Mouse (Mus musculus) kidney, embryonic 16.5 days (tissue): ENCODE results near the gene Tmbim7. TPM values are rescaled to one million over a fixed set of nuclear protein-coding genes. Genes with fewer than 3 reads are reported as not detected.
A peak's percentile ranks its signal among the peaks of the same experiment; 100 is the strongest.
"Not testable (repeated sequence)": the region's sequence is repeated elsewhere in the genome, so short reads cannot be mapped to it uniquely, and the experiment has no call there.

Experiments
- ATAC-seq: fragments of 200-750 bp; cut with Nextera tagmentation; 2 replicates; pipeline ENCODE4 v1.8.0; 2017; ENCODE audit warnings: moderate TSS enrichment; ENCODE audit not compliant: low FRiP score, low TSS enrichment
- H3K27ac ChIP-seq: fragments of 300-500 bp; sonication (generic); 2 replicates; pipeline ENCODE4 v1.5.1; 2014; ENCODE audit warnings: low read length
- H3K27me3 ChIP-seq: fragments of 300-500 bp; sonication (generic); 2 replicates; pipeline ENCODE4 v1.6.1; 2014; ENCODE audit warnings: low read length, control low read depth, mixed read lengths; ENCODE audit not compliant: insufficient read depth
- H3K36me3 ChIP-seq: fragments of 300-500 bp; sonication (generic); 2 replicates; pipeline ENCODE4 v1.6.1; 2014; ENCODE audit warnings: low read length, control low read depth, mixed read lengths; ENCODE audit not compliant: insufficient read depth
- H3K4me1 ChIP-seq: fragments of 300-500 bp; sonication (generic); 2 replicates; pipeline ENCODE4 v1.6.1; 2014; ENCODE audit warnings: low read length, control low read depth, mixed read lengths; ENCODE audit not compliant: insufficient read depth
- H3K4me2 ChIP-seq: fragments of 300-500 bp; sonication (generic); replicated peaks from 2 replicates; pipeline ENCODE4 v1.6.1; 2014; ENCODE audit warnings: low read depth, low read length
- H3K4me3 ChIP-seq: fragments of 300-500 bp; sonication (generic); 2 replicates; pipeline ENCODE4 v1.5.1; 2014; ENCODE audit warnings: mild to moderate bottlenecking, low read length
- H3K9ac ChIP-seq: fragments of 300-500 bp; sonication (generic); replicated peaks from 2 replicates; pipeline ENCODE4 v1.6.1; 2014; ENCODE audit warnings: low read length
- H3K9me3 ChIP-seq: fragments of 300-500 bp; sonication (generic); 2 replicates; pipeline ENCODE4 v1.6.1; 2016; ENCODE audit warnings: low read length, control low read depth
- WGBS: fragments of 180-500 bp; shearing (Covaris S2); extraction: QIAGEN DNeasy Blood & Tissue Kit; methylation state at CpG from one replicate; pipeline ENCODE4 v1.1.7; 2014; 5-methylcytosine and 5-hydroxymethylcytosine counted together
- polyA plus RNA-seq: library from polyadenylated mRNA; unstranded; fragments of >200 nt; fragmentation: Nextera tagmentation; extraction: Ambion mirVana; gene quantifications from 2 replicates; pipeline ENCODE4 v1.2.1, GENCODE M21; 2015

The Tmbim7 gene
- polyA plus RNA-seq, 1 experiment from 2014 or later, result not detected

- not testable (repeated sequence) for H3K27ac ChIP-seq, H3K27me3 ChIP-seq, H3K4me1 ChIP-seq, H3K9ac ChIP-seq, H3K4me2 ChIP-seq, ATAC-seq, H3K9me3 ChIP-seq, H3K4me3 ChIP-seq, H3K36me3 ChIP-seq
- WGBS, result 90% methylated on average over 14 of the region's 25 CpGs
Observed at GRCm38 (mm10) chr5:3652903-3653575, 2.1 kb downstream of the Tmbim7 start.

DNA sequence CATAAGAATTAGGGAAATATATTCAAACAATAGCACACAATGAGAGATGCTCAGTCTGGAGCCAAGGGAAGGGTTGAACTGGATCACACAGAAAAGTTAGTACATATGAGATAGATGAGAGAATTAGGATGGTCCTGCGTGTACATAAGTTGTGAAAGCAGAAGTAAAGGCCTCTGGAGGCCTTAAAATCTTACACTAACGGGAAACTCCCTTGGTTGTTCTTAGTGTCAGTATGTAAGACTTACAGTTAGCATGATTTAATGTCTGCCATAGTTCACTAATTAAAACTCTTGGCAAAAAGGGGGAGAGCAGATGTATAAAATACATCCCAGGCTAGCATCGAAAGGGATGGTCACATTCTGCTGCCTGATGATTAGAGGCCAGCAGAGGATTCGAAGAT is 2.8 kb downstream of the Tmbim7 start:
- H3K4me2 ChIP-seq, result no peak overlapping the region
- 80% methylated on average over 4 of the region's 4 CpGs for WGBS
- ATAC-seq, result no peak
- H3K27ac ChIP-seq, result no peak overlapping the region
- H3K9ac ChIP-seq, result no peak overlapping the region
- no peaks in the 10 kb centered on the region for H3K36me3 ChIP-seq
- no peaks in the 10 kb centered on the region for H3K27me3 ChIP-seq
- no peaks in the 10 kb centered on the region for H3K9me3 ChIP-seq
- H3K4me1 ChIP-seq, result no peaks in the 10 kb centered on the region
- no peak overlapping the region for H3K4me3 ChIP-seq

- whole genome bisulfite sequencing, result 78% methylated on average over 5 of the region's 5 CpGs
- H3K27me3 ChIP-seq, result no peaks in the 10 kb centered on the region
- H3K4me3 ChIP-seq, result no peak within 1 kb of the TSS
- H3K9me3 ChIP-seq, result no peaks in the 10 kb centered on the region
- H3K36me3 ChIP-seq, result no peaks in the 10 kb centered on the region
- no peak within 1 kb of the TSS for H3K4me2 ChIP-seq
- H3K27ac ChIP-seq, result no peak within 1 kb of the TSS
- H3K9ac ChIP-seq, result no peak within 1 kb of the TSS
- H3K4me1 ChIP-seq, result no peaks in the 10 kb centered on the region
- ATAC-seq, result no peak
Observed at GRCm38 (mm10) chr5:3657085-3657484, 6.1 kb downstream of the Tmbim7 start, which contains the start of gene Gatad1. Gene Gatad1 (minus strand): TSS chr5:3657185.

GRCm38 (mm10) chr5:3665225-3665624 is 14.2 kb downstream of the Tmbim7 start:
- no peaks in the 10 kb centered on the region for H3K36me3 ChIP-seq
- no peaks in the 10 kb centered on the region for H3K27me3 ChIP-seq
- no peak overlapping the region for H3K4me3 ChIP-seq
- no peak overlapping the region for H3K27ac ChIP-seq
- WGBS, result 98% methylated on average over 2 of the region's 2 CpGs
- H3K4me2 ChIP-seq, result no peak overlapping the region
- H3K9ac ChIP-seq, result no peak overlapping the region
- no peaks in the 10 kb centered on the region for H3K4me1 ChIP-seq
- no peaks in the 10 kb centered on the region for H3K9me3 ChIP-seq
- ATAC-seq, result no peak

GRCm38 (mm10) chr5:3666585-3666984 is 15.6 kb downstream of the Tmbim7 start:
- H3K4me1 ChIP-seq, result no peaks in the 10 kb centered on the region
- WGBS, result 86% methylated on average over 12 of the region's 12 CpGs
- ATAC-seq, result no peak
- no peak overlapping the region for H3K9ac ChIP-seq
- H3K36me3 ChIP-seq, result no peaks in the 10 kb centered on the region
- H3K27me3 ChIP-seq, result no peaks in the 10 kb centered on the region
- no peaks in the 10 kb centered on the region for H3K9me3 ChIP-seq
- H3K27ac ChIP-seq, result no peak overlapping the region
- H3K4me3 ChIP-seq, result no peak overlapping the region
- no peak overlapping the region for H3K4me2 ChIP-seq

DNA sequence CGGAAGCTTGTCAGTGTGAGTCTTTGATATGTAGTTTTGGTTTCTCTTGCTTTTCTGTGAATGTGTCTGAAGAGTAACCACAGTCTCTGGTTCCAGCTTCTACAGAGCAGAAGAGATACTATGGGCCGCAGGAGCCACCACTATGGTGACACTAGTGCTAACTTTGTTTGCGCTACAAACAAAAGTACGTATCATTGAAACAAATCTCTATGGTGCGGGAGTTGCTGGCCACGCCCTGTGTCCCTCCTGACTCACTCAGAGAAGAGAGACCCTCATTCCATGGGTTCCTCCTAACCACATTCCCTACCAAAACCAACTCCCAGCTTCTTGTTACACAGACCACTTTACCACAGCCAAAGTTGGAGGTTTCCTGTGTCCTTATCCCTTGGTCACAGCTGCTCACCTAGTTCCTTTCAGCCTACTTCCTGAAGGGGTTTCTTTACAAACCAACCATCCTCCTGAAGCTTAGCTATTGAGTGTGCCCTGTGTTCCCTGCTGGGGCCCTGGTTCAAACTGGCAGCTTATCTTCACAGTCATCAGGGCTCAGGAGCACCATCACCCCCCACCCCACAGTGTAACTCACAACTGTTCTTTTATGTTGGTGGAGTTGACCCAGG is 19.1 kb downstream of the Tmbim7 start:
- no peak for ATAC-seq
- Histone ChIP-seq H3K9ac (no peak overlapping the region), H3K27me3 (no peaks in the 10 kb centered on the region), H3K36me3 (no peaks in the 10 kb centered on the region), H3K9me3 (no peaks in the 10 kb centered on the region), H3K4me2 (no peak overlapping the region), H3K4me3 (no peak overlapping the region), H3K4me1 (no peaks in the 10 kb centered on the region), H3K27ac (no peak overlapping the region)
- whole genome bisulfite sequencing, result 88% methylated on average over 6 of the region's 6 CpGs

DNA sequence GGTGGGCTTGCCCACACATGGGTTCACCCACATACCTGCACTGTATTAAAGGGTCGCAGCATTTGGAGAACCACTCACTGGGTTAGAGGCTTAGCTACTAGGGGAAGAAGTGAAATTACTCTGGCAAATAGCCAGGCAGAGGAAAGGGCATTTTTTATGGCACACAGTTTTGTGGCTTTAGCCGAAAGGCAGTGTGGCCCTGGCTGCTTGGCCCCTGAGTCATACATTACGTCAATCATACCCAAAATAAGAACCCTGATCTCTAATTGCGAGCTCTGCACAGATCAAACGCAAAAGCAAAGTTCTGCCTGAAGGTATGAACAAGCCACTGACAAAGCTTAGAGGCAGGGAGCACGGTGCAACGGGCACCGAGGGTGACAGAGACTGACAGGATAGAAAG is 37.3 kb downstream of the Tmbim7 start:
- peak; percentile 58; the same call in 1 of the 2 replicates for ATAC-seq
- Histone ChIP-seq H3K4me3 (no peak overlapping the region), H3K4me2 (no peak overlapping the region), H3K36me3 (peaks cover 19% of the 10 kb centered on the region), H3K27me3 (no peaks in the 10 kb centered on the region), H3K4me1 (no peaks in the 10 kb centered on the region), H3K9ac (no peak overlapping the region), H3K9me3 (no peaks in the 10 kb centered on the region), H3K27ac (no peak overlapping the region)
- 77% methylated on average over 8 of the region's 8 CpGs for WGBS

- Histone ChIP-seq H3K4me3 (no peak overlapping the region), H3K9me3 (no peaks in the 10 kb centered on the region), H3K4me2 (no peak overlapping the region), H3K4me1 (no peaks in the 10 kb centered on the region), H3K27me3 (no peaks in the 10 kb centered on the region), H3K27ac (no peak overlapping the region), H3K9ac (no peak overlapping the region), H3K36me3 (peaks cover 19% of the 10 kb centered on the region)
- 98% methylated on average over 3 of the region's 3 CpGs for WGBS
- ATAC-seq, result no peak
Observed at GRCm38 (mm10) chr5:3691283-3691682, 40.3 kb downstream of the Tmbim7 start.

DNA sequence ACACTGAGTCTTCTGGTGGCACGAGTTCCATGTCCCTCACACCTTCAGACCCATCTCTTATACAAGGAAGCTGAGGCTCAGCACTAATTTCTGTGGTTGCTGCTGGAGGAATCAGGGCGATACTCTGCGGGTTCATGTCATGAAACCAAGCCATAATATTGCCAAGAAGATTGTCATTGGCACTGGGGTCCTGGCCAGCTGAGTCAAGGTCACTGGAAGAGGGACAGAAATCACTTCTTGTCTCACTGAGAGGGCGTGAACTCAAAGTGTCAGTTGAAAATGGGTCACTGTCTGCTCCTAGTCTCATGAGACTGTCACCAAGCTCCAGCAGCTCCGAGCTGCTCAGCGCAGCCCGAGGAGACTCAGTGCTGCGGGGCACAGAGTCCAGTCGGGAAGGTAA is 42.0 kb downstream of the Tmbim7 start:
- Histone ChIP-seq H3K27me3 (no peaks in the 10 kb centered on the region), H3K4me2 (no peak overlapping the region), H3K4me3 (no peak overlapping the region), H3K9ac (no peak overlapping the region), H3K36me3 (peaks cover 22% of the 10 kb centered on the region), H3K4me1 (no peaks in the 10 kb centered on the region), H3K27ac (no peak overlapping the region), H3K9me3 (no peaks in the 10 kb centered on the region)
- no peak for ATAC-seq
- 93% methylated on average over 9 of the region's 9 CpGs for WGBS

- Histone ChIP-seq H3K4me3 (no peak overlapping the region), H3K36me3 (peaks cover 22% of the 10 kb centered on the region), H3K9me3 (no peaks in the 10 kb centered on the region), H3K4me2 (no peak overlapping the region), H3K27me3 (no peaks in the 10 kb centered on the region), H3K4me1 (no peaks in the 10 kb centered on the region), H3K27ac (no peak overlapping the region), H3K9ac (no peak overlapping the region)
- no peak for ATAC-seq
- 87% methylated on average over 4 of the region's 4 CpGs for WGBS
Observed at GRCm38 (mm10) chr5:3695191-3695590, 44.2 kb downstream of the Tmbim7 start.
